Mouse (Mus musculus) kidney, adult 2 months (tissue): ENCODE data around the gene Efemp1.

ENCODE experiments used
- CTCF ChIP-seq: fragments of 200-500 bp; conservative IDR thresholded peaks from 2 replicates; pipeline ENCODE4 v1.5.1; 2011; ENCODE audit warnings: low read depth, mild to moderate bottlenecking, control low read depth, low read length, moderate library complexity, mixed read lengths; ENCODE audit not compliant: insufficient read depth, insufficient read length
- POLR2A ChIP-seq: fragments of 200-500 bp; IDR thresholded peaks from one replicate; pipeline ENCODE4 v1.6.1; 2011; ENCODE audit warnings: low read depth, low read length, control low read depth

- TF ChIP-seq POLR2A (no peak), CTCF (no peak)
Observed at GRCm38 (mm10) chr11:28869129-28869528, 16.1 kb downstream of the Efemp1 start.
